Mouse (Mus musculus): Measurements from ENCODE around the gene Gm45337.
"Not testable (repeated sequence)": the region's sequence is repeated elsewhere in the genome, so short reads cannot be mapped to it uniquely, and the experiment has no call there.

Gene Gm45337

DNA sequence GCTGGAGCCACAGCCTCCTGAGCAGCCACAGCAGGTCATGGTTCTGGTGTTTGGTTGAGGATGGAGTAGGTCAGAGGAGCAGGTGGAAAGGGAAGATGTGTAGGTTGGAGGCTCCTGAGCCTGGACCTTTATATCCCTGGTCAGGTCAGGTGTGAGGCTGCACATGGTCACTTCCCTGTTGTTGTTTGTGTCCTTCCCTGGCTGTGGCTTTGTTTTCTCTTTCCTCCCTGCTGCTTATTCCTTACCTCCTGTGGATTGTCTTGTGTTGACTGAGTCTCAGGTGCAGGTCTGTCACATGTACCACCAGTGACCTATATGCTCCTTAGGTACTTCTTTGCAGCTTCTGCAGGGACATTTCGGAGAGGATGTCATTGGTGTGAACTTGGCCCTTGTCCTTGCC, at the start of gene Gm45337:
TSS of gene Gm45337 (minus strand) at position 101 of the 400 bp plus-strand sequence.
- DNase-seq (ENCODE audit: low spot score in 2 of 2), result no peak

DNA sequence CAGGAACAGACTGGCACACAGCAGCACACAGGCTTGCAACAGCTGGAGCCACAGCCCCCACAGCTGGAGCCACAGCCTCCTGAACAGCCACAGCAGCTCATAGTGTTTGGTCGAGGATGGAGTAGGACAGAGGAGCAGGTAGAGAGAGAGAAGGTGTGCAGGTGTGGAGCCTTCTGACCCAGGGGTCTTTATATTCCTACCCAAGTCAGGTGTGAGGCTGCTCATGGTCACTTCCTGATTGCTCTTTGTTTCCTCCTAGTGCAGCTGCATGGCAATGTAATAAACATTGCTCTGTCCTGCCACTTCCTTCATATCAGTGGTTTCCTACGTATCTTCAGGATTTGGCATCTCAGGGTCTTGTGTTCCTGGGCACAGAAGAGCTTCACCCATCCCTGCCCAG, 45.9 kb upstream of the Gm45337 start, which contains the start of gene Gm10153:
TSS of gene Gm10153 (minus strand) at position 101 of the 400 bp plus-strand sequence.
- DNase-seq (ENCODE audit: low spot score in 2 of 2), result no peak

DNA sequence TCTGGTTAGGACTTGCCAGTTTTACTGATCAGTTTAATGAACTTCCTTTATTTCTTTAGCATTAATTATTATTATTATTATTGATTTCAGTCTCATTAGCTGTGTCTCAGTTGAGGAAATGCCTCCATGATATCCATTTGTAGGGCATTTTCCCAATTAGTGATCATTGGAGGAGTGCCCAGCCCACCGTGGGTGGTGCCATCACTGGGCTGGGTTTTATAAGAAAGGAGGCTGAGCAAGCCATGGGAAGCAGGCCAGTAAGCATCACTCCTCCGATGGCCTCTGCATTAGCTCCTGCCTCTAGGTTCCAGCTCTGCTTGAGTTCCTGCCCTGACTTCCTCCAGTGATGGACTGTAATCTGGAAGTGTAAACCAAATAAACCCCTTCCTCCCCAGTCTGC, 43.7 kb upstream of the Gm45337 start:
- no peak for DNase-seq (ENCODE audit: low spot score in 2 of 2)

DNA sequence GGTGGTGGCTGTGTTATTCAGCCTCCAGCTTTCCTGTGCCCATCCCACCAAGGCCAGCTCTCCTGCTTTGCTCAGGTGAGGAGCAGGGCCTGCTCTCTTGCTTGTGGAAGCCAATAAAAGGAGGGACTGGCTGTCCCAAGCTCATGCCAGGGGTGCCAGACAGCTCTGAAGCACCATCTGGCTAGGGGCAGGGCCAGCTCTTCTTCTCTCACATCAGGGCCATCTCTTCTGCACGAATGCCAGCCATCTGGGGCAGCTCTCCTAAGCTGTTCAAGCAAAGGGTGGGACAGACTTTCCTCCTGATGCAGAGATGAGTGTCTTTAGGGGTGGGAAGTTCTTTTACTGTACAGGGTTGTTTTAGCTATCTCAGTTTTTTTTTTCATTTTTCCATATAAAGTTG, 36.6 kb upstream of the Gm45337 start:
- no peak for DNase-seq (ENCODE audit: low spot score in 2 of 2)

DNA sequence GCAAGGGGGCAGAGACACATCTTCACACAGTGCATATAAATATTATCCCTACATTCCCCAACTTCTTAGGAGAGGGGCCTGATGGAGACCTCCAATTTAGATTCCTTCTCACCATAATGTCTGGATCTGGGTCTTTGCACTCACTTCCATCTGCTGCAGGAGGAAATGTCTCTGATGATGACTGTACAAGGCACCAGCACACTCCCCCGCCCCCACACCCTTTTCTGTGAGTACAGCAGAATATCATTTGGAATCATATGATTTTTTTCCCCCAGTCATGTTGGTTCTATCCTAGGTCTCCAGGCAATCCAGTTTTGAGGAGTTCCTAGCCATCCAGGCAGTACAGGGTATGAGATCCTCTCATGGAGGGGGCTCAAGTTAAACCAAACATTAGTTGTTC, 34.3 kb upstream of the Gm45337 start:
- no peak for DNase-seq (ENCODE audit: low spot score in 2 of 2)

DNA sequence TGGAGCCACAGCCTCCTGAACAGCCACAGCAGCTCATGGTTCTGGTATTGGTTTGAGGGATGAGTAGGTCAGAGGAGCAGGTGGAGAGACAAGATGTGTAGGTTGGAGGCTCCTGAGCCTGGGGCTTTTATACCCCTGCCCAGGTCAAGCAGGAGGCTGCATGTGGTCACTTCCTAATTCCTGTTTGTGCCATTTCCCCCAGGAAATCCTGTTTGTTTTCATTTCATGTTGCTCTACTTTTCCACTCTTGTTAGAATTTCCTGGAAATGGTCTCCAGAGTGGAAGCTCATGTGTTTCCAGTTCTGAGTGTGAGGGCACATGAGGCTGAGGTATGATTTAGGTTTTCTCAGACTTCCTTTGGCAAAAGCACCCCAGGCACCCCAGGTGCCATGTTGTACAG, 31.5 kb upstream of the Gm45337 start, which contains the start of gene Krtap5-2:
TSS of gene Krtap5-2 (minus strand) at position 101 of the 400 bp plus-strand sequence.
- not testable (repeated sequence) for DNase-seq (ENCODE audit: low spot score in 2 of 2)

DNA sequence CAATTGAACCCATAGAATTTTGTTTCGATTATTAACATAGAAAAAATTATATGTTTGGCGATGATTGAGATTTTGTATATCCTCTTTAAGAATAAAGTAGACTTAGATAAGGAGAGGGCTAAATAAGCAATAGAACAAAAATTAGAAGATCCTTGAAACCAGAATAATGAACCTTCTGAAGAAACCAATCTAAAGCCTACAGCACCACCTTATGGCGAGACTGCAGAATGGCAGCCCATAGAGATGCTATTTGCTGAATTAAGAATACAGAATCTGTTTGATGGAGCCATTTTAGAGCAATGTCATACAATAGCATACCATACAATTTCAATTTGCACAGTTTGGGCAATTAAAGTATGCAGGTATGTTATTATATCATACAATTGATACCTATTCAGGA, 25.4 kb upstream of the Gm45337 start:
- no peak for DNase-seq (ENCODE audit: low spot score in 2 of 2)

DNA sequence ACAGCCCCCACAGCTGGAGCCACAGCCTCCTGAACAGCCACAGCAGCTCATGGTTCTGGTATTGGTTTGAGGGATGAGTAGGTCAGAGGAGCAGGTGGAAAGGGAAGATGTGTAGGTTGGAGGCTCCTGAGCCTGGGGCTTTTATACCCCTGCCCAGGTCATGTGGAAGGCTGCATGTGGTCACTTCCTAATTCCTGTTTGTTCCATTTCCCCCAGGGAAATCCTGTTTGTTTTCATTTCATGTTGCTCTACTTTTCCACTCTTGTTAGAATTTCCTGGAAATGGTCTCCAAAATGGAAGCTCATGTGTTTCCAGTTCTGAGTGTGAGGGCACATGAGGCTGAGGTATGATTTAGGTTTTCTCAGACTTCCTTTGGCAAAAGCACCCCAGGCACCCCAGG, 21.2 kb upstream of the Gm45337 start, which contains the start of gene Gm4553:
TSS of gene Gm4553 (minus strand) at position 101 of the 400 bp plus-strand sequence.
- DNase-seq (ENCODE audit: low spot score in 2 of 2), result not testable (repeated sequence)

DNA sequence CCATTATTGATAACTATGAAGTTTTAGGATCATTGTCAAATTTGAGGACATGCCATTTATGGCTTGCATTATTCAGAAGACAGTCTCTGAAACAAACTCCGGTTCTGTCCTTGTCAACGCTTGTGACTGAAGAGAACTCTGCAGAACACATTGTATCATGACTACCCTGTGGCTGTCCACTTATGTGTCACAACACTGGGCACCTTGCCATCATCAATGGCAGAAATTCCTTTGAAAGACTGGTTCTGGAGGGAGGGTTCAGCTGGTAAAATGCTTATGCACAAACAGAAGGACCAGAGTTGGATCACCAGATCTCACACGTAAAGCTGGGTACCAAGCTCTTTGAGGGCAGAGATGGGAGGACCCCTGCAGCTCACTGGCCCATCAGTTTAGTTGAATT, 15.0 kb upstream of the Gm45337 start:
- DNase-seq (ENCODE audit: low spot score in 2 of 2), result no peak

DNA sequence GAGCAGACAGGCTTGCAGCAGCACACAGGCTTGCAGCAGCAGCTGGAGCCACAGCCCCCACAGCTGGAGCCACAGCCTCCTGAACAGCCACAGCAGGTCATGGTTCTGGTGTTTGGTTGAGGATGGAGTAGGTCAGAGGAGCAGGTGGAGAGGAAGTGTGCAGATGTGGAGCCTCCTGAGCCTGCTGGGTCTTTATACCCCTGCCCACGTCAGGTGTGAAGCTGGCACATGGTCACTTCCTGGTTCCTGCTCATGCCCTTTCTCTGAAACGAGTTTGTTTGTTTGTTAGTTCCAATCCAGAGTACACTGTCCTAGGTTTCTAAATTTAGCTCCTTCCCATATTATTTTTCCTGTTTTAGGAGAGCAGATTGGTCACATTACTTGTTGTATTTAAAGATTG, 12.6 kb upstream of the Gm45337 start, which contains the start of gene Gm29735:
TSS of gene Gm29735 (minus strand) at position 101 of the 400 bp plus-strand sequence.
- DNase-seq (ENCODE audit: low spot score in 2 of 2), result not testable (repeated sequence)

DNA sequence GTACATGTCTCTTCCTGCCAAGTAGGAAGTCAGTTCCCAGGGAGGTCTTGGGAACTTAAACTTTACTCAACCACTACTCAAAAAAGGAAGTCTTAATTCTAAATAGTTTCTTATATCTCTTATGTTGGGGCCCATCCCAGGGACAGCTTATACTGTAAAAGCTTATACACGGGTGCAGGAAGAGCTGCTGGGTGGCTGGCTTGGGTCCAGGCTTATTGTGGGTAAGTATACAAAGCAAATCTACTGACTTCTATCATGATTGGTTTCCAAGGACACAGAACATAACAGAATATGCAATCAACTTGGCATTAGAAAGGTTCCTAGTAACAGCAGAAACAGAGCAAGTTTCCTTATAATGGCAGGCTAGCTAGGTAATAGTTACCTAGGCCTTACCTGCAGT, 10.9 kb upstream of the Gm45337 start:
- no peak for DNase-seq (ENCODE audit: low spot score in 2 of 2)

DNA sequence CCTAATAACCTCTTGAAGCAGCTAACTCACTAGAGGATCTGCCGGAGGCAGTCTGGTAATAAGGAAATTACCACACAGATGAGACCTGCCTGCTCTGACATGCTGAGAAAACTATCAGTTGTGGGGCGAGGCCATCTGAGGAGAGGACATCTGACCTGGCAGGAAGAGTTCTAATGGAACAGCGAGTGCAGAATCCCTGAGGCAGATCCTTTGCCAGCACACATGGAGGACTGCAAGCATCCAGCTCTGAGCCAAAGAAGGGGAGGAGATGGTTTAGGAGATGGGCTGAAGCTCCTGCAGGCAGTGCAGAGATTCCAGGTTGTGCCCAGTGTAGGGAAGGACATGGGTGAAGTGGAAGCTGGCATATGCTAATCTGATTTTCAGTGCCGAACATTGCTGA, 7.8 kb upstream of the Gm45337 start:
- no peak for DNase-seq (ENCODE audit: low spot score in 2 of 2)

DNA sequence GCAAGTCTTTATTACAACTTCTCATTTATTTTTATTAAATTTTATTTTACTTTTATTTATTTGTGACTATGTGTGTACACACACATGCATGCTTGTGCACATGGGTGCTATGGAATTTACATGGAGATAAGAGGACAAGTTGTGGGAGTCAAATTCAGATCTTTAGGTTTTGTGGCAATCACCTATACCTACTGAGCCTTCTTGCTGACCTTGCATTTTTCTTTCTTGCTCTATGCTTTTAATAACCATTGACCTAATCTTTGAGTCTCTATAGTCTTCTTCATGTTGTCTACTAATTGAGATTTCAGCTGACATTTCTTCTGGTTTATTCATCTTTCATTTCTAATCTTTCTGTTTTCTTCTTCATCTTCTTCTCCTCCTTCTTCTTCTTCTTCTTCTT, 4.2 kb upstream of the Gm45337 start:
- no peak for DNase-seq (ENCODE audit: low spot score in 2 of 2)

DNA sequence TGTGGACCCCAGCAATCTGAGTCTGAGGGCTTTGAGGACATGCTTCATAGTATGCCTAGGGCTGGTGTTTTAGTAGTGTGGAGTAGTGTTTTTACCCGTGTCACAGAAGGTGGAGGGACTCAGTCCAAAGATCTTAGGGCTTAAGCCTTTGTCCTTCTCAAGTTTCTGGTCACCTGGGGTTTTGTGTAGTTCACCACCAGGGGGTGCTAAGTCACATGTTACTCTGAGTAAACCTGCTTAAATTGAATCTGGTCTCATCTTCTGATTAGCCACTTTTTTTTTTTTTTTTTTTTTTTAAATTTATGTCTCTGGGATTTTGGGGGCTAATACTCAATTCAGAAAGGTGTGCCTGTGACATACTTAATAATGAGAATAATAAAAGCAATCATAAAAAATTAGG, 1.6 kb upstream of the Gm45337 start:
- DNase-seq (ENCODE audit: low spot score in 2 of 2), result peak in 1 of 2 experiments; percentile 52

DNA sequence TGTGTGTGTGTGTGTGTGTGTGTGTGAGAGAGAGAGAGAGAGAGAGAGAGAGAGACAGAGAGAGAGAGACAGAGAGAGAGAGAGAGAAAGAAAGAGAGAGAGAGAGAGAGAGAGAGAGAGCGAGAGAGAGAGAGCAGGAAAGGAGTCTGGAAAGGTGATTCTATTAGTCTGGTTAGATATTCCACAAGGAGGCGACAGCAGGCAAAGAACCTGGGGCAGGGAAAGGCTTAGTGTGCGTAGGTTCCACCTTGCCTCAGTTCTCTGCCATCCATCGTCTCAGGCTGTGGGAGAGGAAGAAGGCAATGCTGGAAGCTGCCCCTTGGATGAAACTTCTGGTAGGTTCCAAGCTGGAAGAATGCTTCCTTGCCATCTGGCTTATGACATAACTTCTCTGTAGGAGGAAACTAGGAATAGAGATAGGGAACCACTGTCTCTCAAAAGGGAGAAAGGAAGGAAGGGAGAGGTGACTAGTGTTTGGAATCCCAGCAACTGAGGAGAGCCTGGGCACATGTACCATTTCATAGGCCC, 1.1 kb upstream of the Gm45337 start:
- DNase-seq (ENCODE audit: low spot score in 2 of 2), result no peak

DNA sequence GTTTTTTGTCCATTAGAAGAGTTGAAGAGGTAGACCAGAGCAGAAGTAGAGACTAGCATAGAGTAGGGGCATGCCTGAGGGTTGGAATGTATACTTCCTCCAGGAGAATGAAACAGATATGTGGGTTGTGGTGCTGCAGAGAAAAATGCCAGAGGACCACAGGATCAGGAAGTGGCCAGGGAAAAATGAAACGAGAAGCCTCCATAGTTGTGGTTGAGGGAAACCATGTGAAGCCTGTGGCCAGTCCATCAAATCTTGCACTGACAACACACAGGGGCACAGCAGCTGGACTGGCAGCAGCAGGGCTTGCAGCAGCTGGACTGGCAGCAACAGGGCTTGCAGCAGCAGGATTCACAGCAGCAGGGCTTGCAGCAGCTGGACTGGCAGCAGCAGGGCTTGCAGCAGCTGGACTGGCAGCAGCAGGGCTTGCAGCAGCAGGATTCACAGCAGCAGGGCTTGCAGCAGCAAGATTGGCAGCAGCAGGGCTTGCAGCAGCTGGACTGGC, 849 bp downstream of the Gm45337 start:
- not testable (repeated sequence) for DNase-seq (ENCODE audit: low spot score in 2 of 2)

DNA sequence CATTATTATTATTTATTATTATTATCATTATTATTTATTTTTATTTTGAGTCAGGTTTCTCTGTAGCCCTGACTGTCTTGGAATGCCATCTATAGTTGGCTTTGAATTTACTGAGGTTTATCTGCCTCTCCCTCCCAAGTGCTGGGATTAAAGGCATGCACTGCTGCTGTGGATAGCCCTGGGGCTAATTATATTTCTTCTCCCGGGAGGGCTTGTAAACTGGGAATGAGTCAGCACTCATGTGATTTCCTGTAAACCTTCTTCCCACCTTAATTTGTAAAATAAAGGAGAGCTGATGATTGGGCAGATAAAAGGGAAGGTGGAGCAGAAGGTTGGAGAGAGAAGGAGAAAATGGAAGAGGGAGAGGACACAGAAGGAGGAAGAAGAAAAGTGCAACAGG, 3.7 kb downstream of the Gm45337 start:
- no peak for DNase-seq (ENCODE audit: low spot score in 2 of 2)

DNA sequence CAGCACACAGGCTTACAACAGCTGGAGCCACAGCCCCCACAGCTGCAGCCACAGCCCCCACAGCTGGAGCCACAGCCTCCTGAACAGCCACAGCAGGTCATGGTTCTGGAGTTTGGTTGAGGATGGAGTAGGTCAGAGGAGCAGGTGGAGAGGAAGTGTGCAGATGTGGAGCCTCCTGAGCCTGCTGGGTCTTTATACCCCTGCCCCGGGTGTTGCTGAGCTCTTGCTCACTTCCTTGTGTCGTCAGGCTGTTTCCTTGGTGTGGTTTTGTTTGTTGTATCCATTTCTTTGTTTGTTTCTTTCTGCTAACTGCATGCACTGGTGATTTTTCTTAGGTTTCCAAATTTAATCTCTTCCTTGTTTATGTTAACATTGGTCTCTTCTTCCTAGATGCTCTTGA, 8.5 kb downstream of the Gm45337 start, which contains the start of gene Gm39115:
TSS of gene Gm39115 (minus strand) at position 101 of the 400 bp plus-strand sequence.
- DNase-seq (ENCODE audit: low spot score in 2 of 2), result not testable (repeated sequence)

DNA sequence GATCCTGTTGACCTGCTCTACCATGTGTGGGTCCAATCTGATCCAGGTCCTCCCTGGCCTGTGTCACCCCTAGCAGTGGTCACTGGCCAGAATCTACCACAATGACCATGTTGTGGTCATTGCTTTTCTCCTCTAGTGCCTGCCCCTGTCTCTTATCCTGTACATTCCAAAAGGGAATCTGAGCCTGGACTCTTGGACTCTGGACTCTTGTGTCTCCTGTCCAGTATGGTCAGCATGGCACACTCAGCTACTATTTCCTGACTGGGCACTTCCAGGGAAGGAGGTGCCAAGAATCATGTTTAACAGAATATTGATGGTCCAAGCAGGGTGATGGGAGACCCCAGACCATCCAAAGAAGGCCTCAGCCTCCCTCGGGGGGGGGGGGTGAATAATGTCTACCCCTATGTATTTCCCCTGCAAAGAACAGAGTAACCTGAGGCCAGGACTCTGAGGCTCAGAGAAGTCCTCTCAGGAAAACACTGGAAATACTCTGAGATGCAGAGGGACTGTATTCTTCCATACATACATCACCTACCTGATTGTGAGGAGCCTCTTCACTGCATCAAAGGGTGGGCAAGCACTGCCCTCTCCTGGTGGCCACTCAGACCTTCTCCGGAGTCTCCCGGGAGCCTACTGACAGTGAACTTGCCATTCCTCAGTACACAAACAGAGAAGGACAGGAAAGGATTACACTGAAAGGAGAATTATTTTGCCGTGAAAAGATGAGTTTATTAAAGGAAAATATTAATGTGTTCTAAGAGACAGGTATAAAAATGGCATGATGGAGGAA, 10.0 kb downstream of the Gm45337 start:
- no peak for DNase-seq (ENCODE audit: low spot score in 2 of 2)

DNA sequence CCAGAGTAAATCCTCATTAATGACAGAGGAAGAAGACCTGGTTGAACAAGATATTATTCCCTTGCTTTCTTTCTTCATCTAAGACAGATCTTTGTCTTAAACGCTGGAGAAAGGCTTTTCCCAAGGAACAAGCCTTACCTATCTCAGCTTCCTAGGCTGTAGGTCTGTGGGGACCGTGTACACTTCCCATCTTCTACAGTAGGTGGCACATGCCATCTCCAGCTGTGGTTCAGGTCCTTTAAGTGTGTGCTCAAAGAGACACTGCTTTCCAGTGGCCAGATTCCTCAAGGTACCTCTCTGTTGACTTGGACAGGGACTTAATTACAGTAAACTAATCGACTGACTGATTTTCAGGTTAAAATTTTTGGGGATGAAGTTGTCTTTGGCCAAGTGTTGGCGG, 15.6 kb downstream of the Gm45337 start:
- no peak for DNase-seq (ENCODE audit: low spot score in 2 of 2)

DNA sequence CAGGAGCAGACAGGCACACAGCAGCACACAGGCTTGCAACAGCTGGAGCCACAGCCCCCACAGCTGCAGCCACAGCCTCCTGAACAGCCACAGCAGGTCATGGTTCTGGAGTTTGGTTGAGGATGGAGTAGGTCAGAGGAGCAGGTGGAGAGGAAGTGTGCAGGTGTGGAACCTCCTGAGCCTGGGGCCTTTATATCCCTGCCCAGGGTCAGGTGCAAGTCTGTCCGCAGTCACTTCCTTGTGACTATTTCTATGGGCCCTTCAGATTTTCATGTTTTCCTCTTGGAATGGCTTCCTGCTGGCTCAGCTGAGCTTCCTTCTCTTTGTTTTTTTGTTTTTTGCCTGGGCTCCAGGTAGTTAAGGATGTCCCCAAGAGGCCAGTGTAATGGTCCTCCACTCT, 23.8 kb downstream of the Gm45337 start, which contains the start of gene Gm45618:
TSS of gene Gm45618 (minus strand) at position 101 of the 400 bp plus-strand sequence.
- not testable (repeated sequence) for DNase-seq (ENCODE audit: low spot score in 2 of 2)

DNA sequence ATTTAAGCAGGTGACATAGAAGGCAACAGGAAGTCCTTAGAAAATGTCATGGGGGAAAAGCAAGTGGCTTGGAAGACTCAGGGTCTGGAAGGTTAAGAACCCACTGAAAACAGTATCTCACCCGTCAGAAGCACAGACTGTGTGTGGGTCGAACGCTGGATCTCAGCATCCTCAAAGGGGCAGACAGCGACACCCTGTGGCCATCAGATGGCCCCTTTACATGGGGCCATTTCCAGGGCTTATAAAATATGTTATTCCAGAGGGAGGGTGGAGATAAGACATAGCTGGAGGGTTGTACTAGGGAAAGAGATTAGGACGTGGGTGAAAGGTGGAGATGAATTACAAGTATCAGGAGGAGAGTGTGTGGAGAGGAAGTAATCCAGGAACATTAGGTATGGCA, 24.8 kb downstream of the Gm45337 start:
- DNase-seq (ENCODE audit: low spot score in 2 of 2), result no peak

DNA sequence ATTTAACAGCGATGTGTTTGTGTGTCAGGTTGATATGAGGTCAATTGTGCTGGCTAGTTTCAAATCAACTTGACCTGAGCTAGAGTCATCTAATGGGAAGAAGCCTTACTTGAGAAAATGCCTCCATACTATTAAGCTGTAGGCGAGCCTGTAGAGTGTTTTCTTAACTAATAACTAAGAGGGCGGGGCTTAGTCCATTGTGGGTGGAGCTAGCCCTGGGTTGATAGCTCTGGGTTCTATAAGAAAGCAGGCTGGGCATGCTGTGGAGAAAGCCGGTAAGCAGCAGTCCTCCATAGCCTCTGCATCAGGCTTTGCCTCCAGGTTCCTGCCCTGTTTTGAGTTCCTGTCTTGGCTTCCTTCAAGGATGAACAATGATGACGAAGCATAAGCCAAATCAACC, 39.7 kb downstream of the Gm45337 start:
- DNase-seq (ENCODE audit: low spot score in 2 of 2), result no peak

All from thymus, postnatal 10 days (tissue).